Mouse (Mus musculus) Patski (cell line): ENCODE data around the gene Fgf22. TPM values are rescaled to one million over a fixed set of nuclear protein-coding genes. Genes with fewer than 3 reads are reported as not detected.

Source experiments
- ATAC-seq: fragments of 100-300 bp; one replicate; pipeline ENCODE4 v1.8.0; 2021
- CTCF ChIA-PET: fragments of 350-600 bp; sonication (Branson Sonifier 250); formaldehyde crosslinking; loops from one replicate; lab custom pipeline; 2022; ENCODE audit warnings: inconsistent platforms; lab: Charles Lee
- POLR2A ChIA-PET: fragments of 350-600 bp; sonication (Branson Sonifier 250); formaldehyde crosslinking; loops from one replicate; lab custom pipeline; 2022; ENCODE audit warnings: antibody characterized with exemption, inconsistent platforms; lab: Charles Lee
- DNase-seq: peaks from one replicate; pipeline ENCODE4 v3.0.0-alpha.2; 2011; ENCODE audit warnings: low read depth, low spot score
- H3K27me3 ChIP-seq: fragments of 371-371 bp; one replicate; pipeline ENCODE4 v1.5.1; 2021
- CTCF ChIP-seq: fragments of 100-300 bp; IDR thresholded peaks from one replicate; pipeline ENCODE4 v1.5.1; 2021
- in situ Hi-C: fragments of 300-500 bp; cut with MboI; formaldehyde crosslinking; loops from 3 replicates; pipeline ENCODE4 v1.11.1; 2018; ENCODE audit warnings: low pct_unique_long_range_greater_than_20kb, mixed read lengths
- polyA plus RNA-seq: library from polyadenylated mRNA; unstranded; gene quantifications from one replicate; pipeline ENCODE4 v1.2.3, GENCODE M21; 2021

Fgf22 gene
- polyA plus RNA-seq, 1 experiment from 2014 or later, result 0.63 TPM

DNA sequence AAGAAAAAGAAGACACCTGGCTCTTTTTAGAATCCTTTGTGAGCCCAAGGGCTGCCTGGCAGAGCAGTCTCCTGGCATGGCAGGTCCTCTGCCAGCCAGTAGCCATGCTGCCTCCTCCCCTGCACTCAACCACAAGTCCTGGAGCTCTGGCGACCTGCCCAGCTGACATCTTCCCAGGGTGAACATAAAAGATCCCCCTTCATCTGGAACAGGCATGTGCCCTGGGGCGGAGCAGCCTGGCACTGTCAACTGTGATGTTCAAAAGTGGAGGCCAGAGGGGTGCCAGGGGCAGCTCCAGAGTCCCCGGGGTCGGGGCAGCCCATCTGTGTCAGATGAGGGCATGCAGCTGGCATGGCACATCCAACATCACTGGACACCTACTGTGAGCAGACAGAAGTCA is 39.9 kb upstream of the Fgf22 start:
- ChIA-PET CTCF (no interaction called here), POLR2A (interaction anchor here (1.3 to 2.2 kb wide), 4 partner anchors 9 to 50 kb away, joined by 3 to 9 read pairs (median 4); partner anchors contain the start of gene Bsg)
- no peaks in the 10 kb centered on the region for H3K27me3 ChIP-seq
- in situ Hi-C loops, result no loop called here
- no peak for TF ChIP-seq CTCF
- no peak for DNase-seq
- no peak for ATAC-seq

GRCm38 (mm10) chr10:79716254-79716987 is 38.5 kb upstream of the Fgf22 start, which contains the start of gene Hcn2:
TSS of gene Hcn2 (plus strand) at chr10:79716634.
- no peaks in the 10 kb centered on the region for H3K27me3 ChIP-seq
- CTCF ChIA-PET, result no interaction called here
- no peak for TF ChIP-seq CTCF
- DNase-seq (no peak), ATAC-seq (peak; percentile 35)
- POLR2A ChIA-PET, result no interaction called here
- in situ Hi-C loops, result no loop called here

DNA sequence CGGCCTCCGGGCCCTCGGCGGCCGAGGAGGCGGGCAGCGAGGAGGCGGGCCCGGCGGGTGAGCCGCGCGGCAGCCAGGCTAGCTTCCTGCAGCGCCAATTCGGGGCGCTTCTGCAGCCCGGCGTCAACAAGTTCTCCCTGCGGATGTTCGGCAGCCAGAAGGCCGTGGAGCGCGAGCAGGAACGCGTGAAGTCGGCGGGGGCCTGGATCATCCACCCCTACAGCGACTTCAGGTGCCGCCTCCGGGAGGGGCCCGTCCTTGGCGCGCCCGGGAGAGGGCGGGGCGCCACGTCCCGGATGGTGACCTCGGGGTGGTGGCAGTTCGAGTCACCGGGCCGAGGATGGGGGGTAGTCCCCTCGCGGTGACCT is 37.9 kb upstream of the Fgf22 start:
- in situ Hi-C loops, result no loop called here
- H3K27me3 ChIP-seq, result no peaks in the 10 kb centered on the region
- ATAC-seq (peak; percentile 22), DNase-seq (no peak)
- TF ChIP-seq CTCF, result no peak
- ChIA-PET CTCF (no interaction called here), POLR2A (no interaction called here)

GRCm38 (mm10) chr10:79717640-79718357 is 37.1 kb upstream of the Fgf22 start:
- POLR2A ChIA-PET, result interaction anchor here (0.7 kb wide), 1 partner anchor 14 kb away, joined by 3 read pairs; the partner anchor contains the start of gene Bsg
- no peak for ATAC-seq
- TF ChIP-seq CTCF, result no peak
- no peaks in the 10 kb centered on the region for H3K27me3 ChIP-seq
- CTCF ChIA-PET, result interaction anchor here (1.5 kb wide), 1 partner anchor 8 kb away, joined by 3 read pairs; no protein-coding TSS in a partner anchor
- DNase-seq, result no peak
- in situ Hi-C loops, result no loop called here

GRCm38 (mm10) chr10:79721089-79721488 is 33.8 kb upstream of the Fgf22 start:
- CTCF ChIA-PET, result no interaction called here
- H3K27me3 ChIP-seq, result no peaks in the 10 kb centered on the region
- in situ Hi-C loops, result no loop called here
- POLR2A ChIA-PET, result no interaction called here
- no peak for ATAC-seq
- no peak for DNase-seq
- TF ChIP-seq CTCF, result no peak

DNA sequence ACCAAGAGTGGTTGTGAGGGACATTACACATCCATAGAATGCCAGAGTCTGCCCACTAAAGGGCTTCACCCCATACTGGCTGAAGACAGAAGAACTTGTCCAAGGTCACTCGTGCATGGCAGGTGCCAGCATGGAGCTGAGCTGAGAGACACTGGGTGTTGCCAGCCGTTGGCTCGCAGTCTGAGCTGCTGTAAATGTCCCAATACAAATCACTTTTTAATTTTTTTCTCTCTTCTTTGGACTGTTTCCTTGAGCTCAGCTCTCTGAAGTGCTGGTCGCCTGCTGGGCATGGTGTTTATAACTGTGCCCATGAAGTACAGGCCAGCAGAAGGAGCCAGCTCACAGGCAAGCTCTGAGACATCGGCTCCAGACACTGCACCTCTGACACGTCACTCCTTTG is 31.8 kb upstream of the Fgf22 start:
- no peak for TF ChIP-seq CTCF
- ChIA-PET POLR2A (no interaction called here), CTCF (interaction anchor here (0.8 to 1.4 kb wide), 2 partner anchors 11 to 13 kb away, joined by 3 read pairs; no protein-coding TSS in a partner anchor)
- H3K27me3 ChIP-seq, result no peaks in the 10 kb centered on the region
- in situ Hi-C loops, result no loop called here
- ATAC-seq (no peak), DNase-seq (no peak)

GRCm38 (mm10) chr10:79723692-79724091 is 31.2 kb upstream of the Fgf22 start:
- ChIA-PET POLR2A (no interaction called here), CTCF (interaction anchor here (0.8 to 1.4 kb wide), 2 partner anchors 12 kb away, joined by 3 read pairs; no protein-coding TSS in a partner anchor)
- ATAC-seq (no peak), DNase-seq (no peak)
- no peak for TF ChIP-seq CTCF
- in situ Hi-C loops, result no loop called here
- no peaks in the 10 kb centered on the region for H3K27me3 ChIP-seq

DNA sequence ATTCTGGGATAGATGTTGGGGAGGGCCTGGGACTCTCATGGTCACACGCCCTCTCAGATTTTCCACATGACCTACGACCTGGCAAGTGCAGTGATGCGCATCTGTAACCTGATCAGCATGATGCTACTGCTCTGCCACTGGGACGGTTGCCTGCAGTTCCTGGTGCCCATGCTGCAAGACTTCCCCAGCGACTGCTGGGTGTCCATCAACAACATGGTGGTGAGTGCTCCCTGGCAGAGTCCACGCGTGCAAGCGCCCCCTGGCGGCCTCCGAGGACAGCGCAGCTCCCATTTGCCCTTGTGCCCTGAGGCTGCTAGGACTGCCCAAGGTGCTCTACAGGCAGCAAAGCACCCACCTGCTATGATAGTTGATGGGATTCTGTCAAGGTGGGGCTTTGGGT is 28.8 kb upstream of the Fgf22 start:
- in situ Hi-C loops, result no loop called here
- ATAC-seq, result peak; percentile 17
- DNase-seq, result no peak
- POLR2A ChIA-PET, result interaction anchor here (1.5 kb wide), 1 partner anchor 14 kb away, joined by 3 read pairs; no protein-coding TSS in a partner anchor
- TF ChIP-seq CTCF, result no peak
- no peaks in the 10 kb centered on the region for H3K27me3 ChIP-seq
- CTCF ChIA-PET, result interaction anchor here (0.9 kb wide), 1 partner anchor 10 kb away, joined by 3 read pairs; no protein-coding TSS in a partner anchor

GRCm38 (mm10) chr10:79728323-79729249 is 26.3 kb upstream of the Fgf22 start:
- ATAC-seq (no peak), DNase-seq (no peak)
- ChIA-PET CTCF (no interaction called here), POLR2A (interaction anchor here (0.9 kb wide), 1 partner anchor 14 kb away, joined by 3 read pairs; no protein-coding TSS in a partner anchor)
- TF ChIP-seq CTCF, result no peak
- in situ Hi-C loops, result no loop called here
- H3K27me3 ChIP-seq, result no peaks in the 10 kb centered on the region
